Mouse (Mus musculus) layer of hippocampus, postnatal 10 days (tissue): Measurements from ENCODE around the gene Acox3. TPM values are rescaled to one million over a fixed set of nuclear protein-coding genes. Genes with fewer than 3 reads are reported as not detected.

Experiments used
- DNase-seq, 2 experiments: peaks; one replicate each; pipeline ENCODE4 v3.0.0; 2021; ENCODE audit warnings: low spot score in 2 of 2
- long read RNA-seq: library from polyadenylated mRNA; stranded (forward); transcript quantifications from one replicate; pipeline ENCODE4 v2.0.0, GENCODE M21; 2023
- total RNA-seq, 2 experiments: library from RNA; stranded (reverse); gene quantifications; 2 replicates each; pipeline ENCODE4 v1.2.3; 2021

Acox3 gene
- total RNA-seq, result 10 to 100 TPM; 26.8 to 31.6 TPM
- long read RNA-seq, partial matches to known transcripts, result 1 of 9 reads
- long read RNA-seq, other reads (novel, unspliced or antisense), result 5 of 9 reads

DNA sequence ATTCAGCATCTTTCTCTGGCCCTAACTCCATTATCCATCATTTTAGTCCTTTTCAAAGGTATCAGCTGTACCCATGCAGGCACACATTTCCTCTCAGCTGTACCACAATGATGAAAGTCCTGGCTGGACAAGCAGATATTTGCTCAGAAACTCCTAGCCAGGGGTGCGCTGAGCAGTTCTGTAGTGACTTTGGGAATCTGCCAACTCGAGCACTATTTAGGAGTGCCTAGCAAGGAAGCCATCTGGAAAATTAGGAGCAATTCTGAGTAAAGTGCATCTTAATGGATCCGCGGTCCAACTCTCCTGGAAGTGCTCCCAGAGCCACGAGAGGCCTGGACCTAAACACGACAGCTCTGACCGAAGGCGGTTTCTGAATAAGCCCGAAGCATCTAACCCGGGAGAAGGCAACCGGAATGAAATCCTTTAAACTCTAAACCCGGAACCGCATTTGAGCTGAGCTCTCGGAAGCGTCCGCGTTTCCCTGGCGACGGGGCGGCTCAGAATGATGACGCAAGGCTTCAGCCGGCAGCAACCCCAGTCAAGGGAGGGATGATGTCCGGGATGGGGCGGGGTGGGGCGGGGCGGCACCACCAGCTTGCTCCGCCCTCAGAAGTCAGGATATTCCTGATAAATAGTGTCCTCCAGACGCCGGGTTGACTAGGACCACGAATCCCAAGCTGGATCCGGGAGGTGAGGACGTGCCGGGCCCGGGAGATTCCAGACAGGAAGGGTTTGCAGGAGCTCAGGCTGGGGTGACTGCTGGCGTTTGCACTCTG is at the start of gene Acox3:
Gene Acox3 (plus strand): TSS at position 596 of the 776 bp plus-strand sequence.
- DNase-seq, result peak; percentile 96

- no peak for DNase-seq
Measured at GRCm38 (mm10) chr5:35536271-35536670, 46.6 kb upstream of the Acox3 start.

DNA sequence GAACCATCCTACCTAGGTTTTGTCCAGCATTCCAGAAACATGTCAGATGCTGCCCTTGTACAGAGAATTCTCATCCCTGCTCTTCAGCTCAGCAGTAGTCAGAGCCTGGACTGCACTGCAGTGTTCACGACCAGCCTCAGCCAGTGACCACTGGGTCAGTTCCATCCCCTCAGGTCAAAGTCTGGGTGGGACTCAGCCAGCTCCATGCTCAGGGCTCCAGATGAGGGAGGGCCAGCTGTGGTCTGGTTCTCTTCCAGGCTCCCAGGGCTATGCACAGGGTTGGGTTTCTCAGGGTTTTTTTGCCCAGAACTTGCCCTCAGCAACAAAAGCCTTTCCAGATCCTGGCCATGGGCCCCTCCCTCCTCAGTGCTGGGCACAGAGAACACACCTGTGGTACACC is 45.4 kb upstream of the Acox3 start:
- no peak for DNase-seq

GRCm38 (mm10) chr5:35538022-35538421 is 44.8 kb upstream of the Acox3 start:
- no peak for DNase-seq

DNA sequence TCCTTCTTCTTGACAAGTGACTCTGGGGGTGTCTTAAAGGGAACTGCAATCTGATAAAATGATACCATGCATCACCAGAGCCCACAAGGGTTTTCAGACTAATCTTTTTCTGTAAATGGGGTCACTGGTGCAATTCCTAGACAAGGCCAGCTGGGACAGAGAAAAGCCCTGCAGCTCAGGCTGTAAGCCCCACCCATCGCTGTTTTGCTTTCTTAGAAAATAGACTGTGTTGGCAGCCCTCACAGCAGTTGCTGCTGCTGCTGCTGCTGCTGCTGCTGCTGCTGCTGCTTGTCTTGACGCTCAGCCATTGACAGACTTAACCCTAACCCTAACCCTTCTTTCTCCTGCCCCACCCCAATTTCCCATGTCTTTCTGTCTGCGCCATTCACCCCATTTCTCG is 43.3 kb upstream of the Acox3 start:
- no peak for DNase-seq

- no peak for DNase-seq
Measured at GRCm38 (mm10) chr5:35540555-35540954, 42.3 kb upstream of the Acox3 start.

DNA sequence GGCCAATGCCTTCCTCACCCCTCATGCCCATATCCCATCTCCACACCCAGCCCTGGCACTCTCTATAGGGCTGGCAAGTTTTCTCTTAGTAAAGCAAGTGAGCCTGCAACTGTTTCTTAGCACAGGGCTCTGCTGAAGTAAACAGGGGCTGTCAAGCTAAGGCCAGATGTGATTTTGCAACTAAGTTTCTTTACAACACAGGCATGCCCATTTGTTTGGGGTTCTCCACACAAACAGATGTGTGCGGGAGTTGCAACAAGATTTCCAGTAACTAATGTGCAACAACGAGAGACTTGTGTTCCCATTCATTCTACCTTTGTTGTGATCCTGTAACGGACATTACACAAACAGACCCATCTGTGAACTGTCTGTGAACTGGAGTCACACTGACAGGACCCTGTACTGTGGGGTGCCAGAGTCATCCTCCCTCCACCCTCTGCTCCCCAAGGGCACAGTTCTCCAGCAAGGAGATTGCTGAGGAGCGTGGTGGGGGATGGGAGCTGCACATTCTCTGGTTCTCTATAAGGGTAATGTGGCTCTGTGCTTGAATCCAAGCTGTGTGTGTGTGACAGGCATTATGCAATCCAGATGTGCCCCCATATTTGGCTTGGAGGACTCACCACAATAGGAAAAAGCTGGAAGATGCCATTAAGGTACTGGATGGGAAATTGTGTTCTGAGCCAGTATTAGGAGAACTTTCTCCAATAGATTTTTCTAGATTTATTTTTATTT is 41.6 kb upstream of the Acox3 start:
- DNase-seq, result no peak

GRCm38 (mm10) chr5:35546127-35546526 is 36.7 kb upstream of the Acox3 start:
- no peak for DNase-seq

- peak; percentile 40 to 56 for DNase-seq
Measured at GRCm38 (mm10) chr5:35551855-35552837, 30.7 kb upstream of the Acox3 start.

DNA sequence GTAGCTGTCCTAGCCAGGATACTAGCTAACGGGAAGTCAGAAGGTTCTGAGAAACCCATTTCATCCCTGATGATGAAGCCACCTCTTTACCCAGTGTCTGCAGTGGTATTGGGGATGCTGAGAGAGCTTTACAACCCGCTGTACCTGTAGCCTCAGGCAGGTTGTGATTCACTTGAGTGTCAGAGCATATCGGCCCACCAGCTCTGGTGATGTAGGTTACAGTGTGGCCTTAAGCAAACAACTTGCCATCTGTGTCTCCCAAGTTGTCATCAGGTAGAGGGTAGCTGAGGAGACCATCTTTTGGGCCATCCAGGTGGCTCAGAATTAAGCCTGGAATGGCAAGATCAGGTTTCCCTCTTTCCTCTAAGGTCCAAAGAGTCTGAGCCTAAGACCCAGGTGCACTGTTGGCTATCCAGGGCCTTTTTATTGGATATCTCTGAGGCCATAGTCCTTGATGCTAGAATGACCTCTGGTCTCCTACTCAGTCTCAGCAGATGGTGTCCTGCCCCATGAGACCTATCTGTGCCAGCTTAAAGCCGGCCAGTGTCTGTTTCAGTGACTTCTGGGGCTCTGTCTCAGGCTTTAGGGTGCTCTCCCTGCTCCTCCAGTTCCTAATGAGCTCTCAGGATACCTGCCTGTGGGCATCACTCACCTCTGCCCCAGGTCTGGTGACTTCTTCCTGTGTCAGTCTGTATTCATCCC is 29.9 kb upstream of the Acox3 start:
- no peak for DNase-seq

GRCm38 (mm10) chr5:35556393-35556792 is 26.4 kb upstream of the Acox3 start:
- no peak for DNase-seq

GRCm38 (mm10) chr5:35557946-35558621 is 24.8 kb upstream of the Acox3 start:
- DNase-seq, result no peak

GRCm38 (mm10) chr5:35559447-35559846 is 23.4 kb upstream of the Acox3 start:
- DNase-seq, result no peak

- no peak for DNase-seq
Measured at GRCm38 (mm10) chr5:35562616-35563015, 20.2 kb upstream of the Acox3 start.

GRCm38 (mm10) chr5:35563449-35563848 is 19.4 kb upstream of the Acox3 start:
- peak; percentile 81 to 84 for DNase-seq

- DNase-seq, result no peak
Measured at GRCm38 (mm10) chr5:35565217-35565616, 17.6 kb upstream of the Acox3 start.

DNA sequence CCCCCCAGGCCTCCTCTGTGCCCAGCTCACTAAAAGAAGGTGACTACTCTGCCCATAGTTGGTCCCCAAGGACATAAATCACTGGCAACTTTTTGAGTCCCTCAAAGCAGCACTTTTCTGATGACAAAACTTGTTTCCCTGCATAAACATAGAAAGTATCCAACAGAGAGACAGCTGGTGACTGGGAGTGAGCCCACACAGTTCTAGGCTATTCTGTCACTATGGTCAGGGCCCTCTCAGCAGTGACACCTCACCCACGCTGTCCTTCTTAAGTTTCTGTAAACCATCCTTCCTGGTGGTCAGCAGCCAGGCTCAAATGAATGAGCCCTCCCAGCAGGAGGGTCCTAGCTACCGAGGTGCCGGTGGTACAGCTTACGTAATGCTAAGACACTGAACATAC is 16.2 kb upstream of the Acox3 start:
- no peak for DNase-seq

DNA sequence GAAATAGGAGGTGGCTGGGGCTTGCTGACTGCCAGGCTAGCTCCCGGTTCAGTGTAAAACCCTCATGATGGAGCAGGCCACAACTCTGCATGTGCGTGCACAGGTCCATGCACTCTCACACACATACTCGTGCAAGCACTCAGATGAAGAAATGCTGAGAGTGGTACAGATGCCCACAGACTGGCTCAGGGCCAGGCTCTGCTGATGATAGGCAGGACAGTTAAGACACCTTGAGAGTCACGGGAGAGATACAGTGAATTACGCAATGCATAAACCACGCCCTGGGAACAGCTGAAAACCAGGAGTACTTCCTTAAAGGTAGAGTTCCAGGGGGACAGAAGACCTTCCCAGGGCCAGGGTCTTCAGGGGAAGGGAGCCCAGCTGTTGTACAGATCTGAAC is 11.3 kb upstream of the Acox3 start:
- DNase-seq, result no peak

- DNase-seq, result peak; percentile 88 to 91
Measured at GRCm38 (mm10) chr5:35574653-35575599, 7.9 kb upstream of the Acox3 start, which contains the start of gene Trmt44. Gene Trmt44 (minus strand): TSS chr5:35575070.
